Mouse (Mus musculus): ENCODE results near the gene Olfr538.
"Not testable (repeated sequence)": the region's sequence is repeated elsewhere in the genome, so short reads cannot be mapped to it uniquely, and the experiment has no call there.

Olfr538 gene

GRCm38 (mm10) chr7:140567586-140567985, at the start of gene Olfr538:
Gene Olfr538, plus strand, starts transcription at chr7:140567886.
- DNase-seq (ENCODE audit: low spot score): no peak

GRCm38 (mm10) chr7:140539746-140540145, 27.9 kb upstream of the Olfr538 start:
- DNase-seq (ENCODE audit: low spot score): no peak

- not testable (repeated sequence) for DNase-seq (ENCODE audit: low spot score)
Measured at GRCm38 (mm10) chr7:140600969-140601368, 33.3 kb downstream of the Olfr538 start, which contains the start of gene Olfr46. Gene Olfr46, plus strand, starts transcription at chr7:140601269.
